Mouse (Mus musculus) adrenal gland (tissue): Measurements from ENCODE around the gene Bcor.

Experiments
- intact Hi-C: fragments of 180-260 bp; cut with DNase I; formaldehyde crosslinking; loops from one replicate; pipeline ENCODE4 v1.15.1; 2025

The Bcor gene

DNA sequence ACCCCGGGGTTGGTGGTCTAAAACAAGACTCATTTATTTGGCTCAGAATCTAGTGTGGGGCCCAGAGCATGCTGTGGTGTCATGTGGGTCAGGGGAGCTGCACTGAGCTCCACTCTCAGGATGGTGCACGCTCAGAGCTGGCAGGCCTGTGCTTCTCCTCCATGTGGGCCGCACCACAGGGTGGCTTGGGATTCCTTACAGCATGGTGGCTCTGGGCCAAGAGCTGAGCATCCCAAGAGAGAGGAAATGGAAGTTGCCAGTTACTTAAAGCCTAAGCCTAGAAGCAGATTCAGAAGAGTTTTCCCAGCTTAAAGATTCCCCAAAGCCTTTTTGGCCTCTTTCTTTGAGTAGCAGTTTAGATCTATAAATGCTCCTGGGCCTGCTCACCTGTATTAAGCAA, 151.1 kb downstream of the Bcor start:
- intact Hi-C loops: loop anchor here (5.0 to 10.0 kb wide), 3 partner anchors 73 to 246 kb away; no protein-coding TSS in a partner anchor

GRCm38 (mm10) chrX:12007832-12008540, 152.2 kb downstream of the Bcor start:
- intact Hi-C loops: loop anchor here (5.0 to 10.0 kb wide), 3 partner anchors 74 to 247 kb away; no protein-coding TSS in a partner anchor

DNA sequence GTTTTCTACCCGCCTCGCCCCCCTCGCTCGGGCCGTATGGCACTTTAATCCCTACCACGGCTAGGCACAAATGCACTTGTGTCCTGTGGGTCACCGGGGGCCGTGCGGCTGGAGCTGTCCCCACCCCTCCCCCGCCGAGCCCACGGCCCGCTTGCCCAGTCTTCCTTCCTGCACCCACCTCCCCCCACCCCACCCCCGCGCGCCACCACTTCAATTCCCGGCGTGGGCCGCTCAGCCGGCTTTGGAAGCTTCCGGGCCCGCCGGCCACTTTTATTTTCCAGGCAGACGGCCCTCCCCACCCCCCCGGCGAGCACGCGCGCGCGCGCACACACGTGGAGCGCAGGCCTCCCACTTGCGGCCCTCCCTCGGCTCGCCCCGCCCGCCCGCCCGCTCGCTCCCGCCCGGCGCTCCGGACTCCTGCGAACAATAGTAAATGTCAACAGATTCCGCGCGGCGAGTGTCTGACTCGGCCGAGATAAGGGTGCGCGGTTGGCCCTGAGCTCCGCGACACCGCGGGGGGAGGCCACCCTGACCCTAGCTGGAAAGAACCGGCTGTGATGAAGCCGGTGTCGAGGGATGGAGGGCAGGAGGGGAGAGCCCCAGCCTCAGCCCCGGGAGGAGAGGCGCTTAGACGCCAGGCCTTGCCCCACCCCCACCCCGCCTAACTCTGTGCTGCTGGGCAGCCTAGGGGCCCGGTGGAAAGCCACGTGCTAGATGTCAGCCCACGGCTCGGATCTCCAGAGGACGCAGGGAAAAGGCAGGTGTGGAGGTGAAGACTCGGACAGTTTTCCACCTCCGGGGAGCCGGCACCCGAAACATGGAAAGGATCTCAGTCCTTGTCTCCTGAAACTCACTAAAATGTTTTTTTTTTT, 153.0 kb downstream of the Bcor start:
- intact Hi-C loops: loop anchor here (5.0 to 10.0 kb wide), 3 partner anchors 75 to 248 kb away; no protein-coding TSS in a partner anchor

GRCm38 (mm10) chrX:12006031-12006881, 153.9 kb downstream of the Bcor start:
- intact Hi-C loops: loop anchor here (5.0 to 10.0 kb wide), 3 partner anchors 76 to 249 kb away; no protein-coding TSS in a partner anchor

GRCm38 (mm10) chrX:12005181-12006030, 154.7 kb downstream of the Bcor start:
- intact Hi-C loops: loop anchor here (5.0 to 10.0 kb wide), 3 partner anchors 77 to 249 kb away; no protein-coding TSS in a partner anchor

GRCm38 (mm10) chrX:12004416-12004815, 155.7 kb downstream of the Bcor start:
- intact Hi-C loops: loop anchor here (10.0 kb wide), 2 partner anchors 130 to 250 kb away; no protein-coding TSS in a partner anchor

- intact Hi-C loops: loop anchor here (10.0 kb wide), 2 partner anchors 131 to 251 kb away; no protein-coding TSS in a partner anchor
These were observed 156.2 kb downstream of the Bcor start for GRCm38 (mm10) chrX:12003947-12004346.

GRCm38 (mm10) chrX:12003539-12003938, 156.6 kb downstream of the Bcor start:
- intact Hi-C loops: loop anchor here (10.0 kb wide), 2 partner anchors 131 to 251 kb away; no protein-coding TSS in a partner anchor

- intact Hi-C loops: loop anchor here (10.0 kb wide), 2 partner anchors 132 to 252 kb away; no protein-coding TSS in a partner anchor
These were observed 157.0 kb downstream of the Bcor start for GRCm38 (mm10) chrX:12003106-12003505.

DNA sequence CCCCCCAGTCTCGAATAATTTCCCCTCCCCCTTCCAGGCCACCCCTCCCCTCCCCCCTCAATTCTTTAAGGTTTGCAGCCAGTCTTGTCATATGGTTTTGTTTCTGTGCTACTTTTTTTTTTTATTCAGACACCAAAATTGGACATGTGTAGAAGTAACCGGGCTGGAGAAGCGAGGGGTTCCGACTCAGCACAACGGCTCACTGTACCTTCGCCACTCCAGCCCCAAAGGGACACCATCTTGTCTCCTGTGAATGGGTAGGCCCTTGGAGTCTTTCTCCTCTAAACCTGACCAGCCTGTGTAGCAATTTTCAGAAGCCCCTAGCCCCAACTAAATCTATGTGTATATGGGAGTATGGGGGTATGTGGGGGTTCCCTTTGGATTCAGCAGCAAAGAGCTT, 157.6 kb downstream of the Bcor start:
- intact Hi-C loops: loop anchor here (10.0 kb wide), 2 partner anchors 132 to 252 kb away; no protein-coding TSS in a partner anchor

DNA sequence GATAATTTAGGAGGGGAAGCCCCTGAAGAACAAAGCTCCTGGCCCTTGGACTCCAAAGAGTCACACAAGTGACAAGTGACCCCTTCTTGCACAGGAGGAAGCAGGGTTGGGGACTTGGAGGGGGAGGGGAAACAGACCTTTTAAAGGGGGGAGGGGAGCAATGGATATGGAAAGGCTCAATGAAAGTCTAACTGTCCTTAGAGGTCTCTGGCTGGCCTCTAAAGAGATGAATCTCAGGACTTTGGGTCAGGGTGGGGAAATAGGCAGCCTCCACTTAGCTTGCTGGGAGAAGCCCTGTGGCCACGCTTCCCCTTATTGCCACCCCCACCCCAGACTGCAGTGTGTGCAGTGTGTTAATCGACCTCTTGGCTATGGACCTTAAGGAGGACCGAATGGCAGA, 158.2 kb downstream of the Bcor start:
- intact Hi-C loops: loop anchor here (10.0 kb wide), 2 partner anchors 133 to 253 kb away; no protein-coding TSS in a partner anchor

- intact Hi-C loops: loop anchor here (10.0 kb wide), 2 partner anchors 133 to 253 kb away; no protein-coding TSS in a partner anchor
These were observed 158.8 kb downstream of the Bcor start for GRCm38 (mm10) chrX:12001336-12001735.

DNA sequence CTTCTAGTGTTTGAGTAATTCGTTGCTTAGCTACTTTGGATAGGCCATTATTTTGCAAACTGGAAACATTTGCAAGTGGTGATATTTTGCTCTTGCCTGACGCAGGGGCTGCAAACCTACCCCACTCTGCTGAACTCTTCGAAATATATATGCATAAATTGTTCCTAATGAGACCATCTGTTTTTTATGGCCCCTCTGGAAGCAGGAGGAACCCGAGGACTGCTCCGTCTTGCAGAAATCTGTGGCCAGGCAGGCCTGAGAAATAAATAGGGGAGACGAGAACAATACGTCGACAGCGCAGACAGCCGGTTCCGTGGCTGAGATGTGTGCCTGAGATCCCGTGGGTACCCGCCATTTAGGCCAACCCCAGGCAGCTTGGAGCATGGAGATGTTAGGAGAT, 159.5 kb downstream of the Bcor start:
- intact Hi-C loops: loop anchor here (10.0 kb wide), 2 partner anchors 134 to 254 kb away; no protein-coding TSS in a partner anchor

GRCm38 (mm10) chrX:11999951-12000350, 160.2 kb downstream of the Bcor start:
- intact Hi-C loops: loop anchor here (10.0 kb wide), 3 partner anchors 65 to 255 kb away; no protein-coding TSS in a partner anchor

DNA sequence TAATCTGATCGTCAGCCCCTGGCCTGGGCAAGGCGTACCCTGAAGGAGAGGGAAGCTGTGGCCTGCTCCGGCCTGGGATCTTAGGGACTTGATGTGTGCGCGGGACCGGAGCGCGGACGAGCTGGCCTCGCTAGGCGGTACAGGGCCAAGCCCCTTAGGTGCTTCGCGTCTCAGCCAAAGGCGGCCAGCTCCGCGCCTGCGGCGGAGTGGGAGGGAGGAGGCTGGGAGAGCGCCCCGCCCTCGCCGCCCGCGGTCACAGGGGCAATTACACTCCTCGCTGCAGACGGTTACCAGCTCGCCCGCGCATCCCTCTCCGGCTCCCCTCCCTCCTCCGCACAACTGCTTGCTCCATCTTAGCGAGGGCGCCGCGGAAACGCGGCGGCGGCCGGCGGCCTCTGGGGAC, 161.2 kb downstream of the Bcor start:
- intact Hi-C loops: loop anchor here (10.0 kb wide), 1 partner anchor 64 kb away; no protein-coding TSS in a partner anchor

DNA sequence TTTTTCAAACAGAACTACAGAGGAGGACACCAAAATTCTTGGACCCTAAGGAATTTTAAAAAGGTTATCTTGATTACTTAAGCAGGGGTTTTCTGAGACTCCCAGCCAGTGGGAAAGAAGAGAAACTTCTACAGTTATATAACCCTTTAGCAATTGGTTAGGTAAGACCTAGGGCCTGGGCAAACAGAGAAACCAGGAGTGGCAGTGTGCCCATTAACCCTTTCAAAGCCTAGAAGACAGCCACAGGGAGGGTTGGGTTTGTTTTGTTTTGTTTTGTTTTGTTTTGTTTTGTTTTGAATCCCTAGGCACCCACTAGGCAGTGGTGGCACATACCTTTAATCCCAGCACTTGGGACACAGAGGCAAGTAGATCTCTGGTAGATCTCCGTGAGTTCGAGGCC, 163.3 kb downstream of the Bcor start:
- intact Hi-C loops: loop anchor here (10.0 kb wide), 1 partner anchor 62 kb away; no protein-coding TSS in a partner anchor

GRCm38 (mm10) chrX:11996489-11996888, 163.7 kb downstream of the Bcor start:
- intact Hi-C loops: loop anchor here (10.0 kb wide), 1 partner anchor 62 kb away; no protein-coding TSS in a partner anchor

- intact Hi-C loops: loop anchor here (10.0 kb wide), 1 partner anchor 59 kb away; no protein-coding TSS in a partner anchor
These were observed 166.3 kb downstream of the Bcor start for GRCm38 (mm10) chrX:11993641-11994419.
